ENCODE assay signal across 9 mouse cellular contexts in genomic region chr15:71375775-71376174, GRCm38 (mm10).
A peak's percentile ranks its signal among the peaks of the same experiment; 100 is the strongest.
DNase-seq lines count a peak whose midpoint lies in the region; ATAC-seq lines count a peak whose summit lies in the region.
"Had no signal": no experiment of that assay in that cellular context is flagged by ENCODE, and none has a peak within 500 bp of the region (broad histone marks: within the 10 kb centered on the region; RNA-seq: fewer than 3 reads in every experiment).

No protein-coding gene starts in this region.

- H3K27me3 ChIP-seq in kidney, embryonic 16.5 days (ENCODE audit: insufficient read depth, low read length): no peaks in the 10 kb centered on the region
- H3K27me3 ChIP-seq: heart, embryonic 15.5 days had no signal

- no peak overlapping the region for H3K9ac ChIP-seq in kidney, embryonic 16.5 days (replicated peaks; ENCODE audit: low read length)
- H3K9ac ChIP-seq: heart, embryonic 15.5 days had no signal

- no peak overlapping the region for H3K27ac ChIP-seq in kidney, embryonic 16.5 days (ENCODE audit: low read length)
- H3K27ac ChIP-seq: heart, embryonic 15.5 days had no signal

- H3K4me2 ChIP-seq in kidney, embryonic 16.5 days (replicated peaks; ENCODE audit: low read depth, low read length): no peak overlapping the region
- H3K4me2 ChIP-seq: heart, embryonic 15.5 days had no signal

- no peaks in the 10 kb centered on the region for H3K36me3 ChIP-seq in kidney, embryonic 16.5 days (ENCODE audit: insufficient read depth, low read length)
- H3K36me3 ChIP-seq: heart, embryonic 15.5 days had no signal

- no peaks in the 10 kb centered on the region for H3K9me3 ChIP-seq in kidney, embryonic 16.5 days (ENCODE audit: low read length)
- H3K9me3 ChIP-seq: heart, embryonic 15.5 days had no signal

- H3K4me1 ChIP-seq in kidney, embryonic 16.5 days (ENCODE audit: insufficient read depth, low read length): no peaks in the 10 kb centered on the region
- H3K4me1 ChIP-seq: heart, embryonic 15.5 days had no signal

- peak; percentile 4 for DNase-seq in kidney, adult 9 months
- DNase-seq in cerebellum, postnatal 14 days: peak; percentile 56 to 59
- peak; percentile 40 to 51 for DNase-seq in frontal cortex, postnatal 14 days (ENCODE audit: low spot score in 2 of 2)
- peak; percentile 54 to 61 for DNase-seq in left cerebral cortex, adult 18-20 months (ENCODE audit: low spot score in 2 of 2)
- peak; percentile 71 to 78 for DNase-seq in right cerebral cortex, adult 2 months (ENCODE audit: low spot score in 2 of 2)
- DNase-seq in ovary, postnatal 10 days (ENCODE audit: low spot score): no peak
- no peak for DNase-seq in liver

- no peak for ATAC-seq in kidney, embryonic 16.5 days (ENCODE audit: low FRiP score, low TSS enrichment)

- H3K4me3 ChIP-seq in kidney, embryonic 16.5 days (ENCODE audit: low read length): no peak overlapping the region
- H3K4me3 ChIP-seq: heart, embryonic 15.5 days had no signal

- 39% methylated on average over 3 of the region's 3 CpGs for WGBS in kidney, embryonic 16.5 days

Comparison
In these comparisons a context has a peak if more than half of its experiments do, and no peak if none do; other contexts are left out.
1. DNase-seq: peak in kidney, adult 9 months (single experiment), cerebellum, postnatal 14 days (2 of 2), frontal cortex, postnatal 14 days (2 of 2), left cerebral cortex, adult 18-20 months (2 of 2) and right cerebral cortex, adult 2 months (2 of 2); none in ovary, postnatal 10 days (single experiment) and liver (single experiment).